Mouse (Mus musculus) G1E (cell line): Measurements from ENCODE around the gene Prpf8.

Experiments
- CTCF ChIP-seq: IDR thresholded peaks from 2 replicates; pipeline ENCODE4 v1.5.1; 2012; ENCODE audit warnings: low read depth, low read length, inconsistent platforms, mixed read lengths
- GATA1 ChIP-seq: IDR thresholded peaks from 2 replicates; pipeline ENCODE4 v1.6.1; 2012; ENCODE audit warnings: borderline replicate concordance, low read length, inconsistent platforms, mixed read lengths
- TAL1 ChIP-seq: conservative IDR thresholded peaks from 2 replicates; pipeline ENCODE4 v1.6.1; 2012; ENCODE audit warnings: low read depth, low read length, inconsistent platforms, mixed read lengths

- TF ChIP-seq CTCF, result no peak
- no peak for TF ChIP-seq TAL1
- TF ChIP-seq GATA1, result no peak
Observed at GRCm38 (mm10) chr11:75511213-75511612, 24.6 kb downstream of the Prpf8 start.
